ENCODE assay signal across 11 mouse cellular contexts in genomic region chr12:8339591-8340319, GRCm38 (mm10). TPM values are rescaled to one million over a fixed set of nuclear protein-coding genes. Genes with fewer than 3 reads are reported as not detected.
DNase-seq lines count a peak whose midpoint lies in the region; ATAC-seq and TF ChIP-seq lines count a peak whose summit lies in the region.
"Had no signal": no experiment of that assay in that cellular context is flagged by ENCODE, and none has a peak within 500 bp of the region (broad histone marks: within the 10 kb centered on the region; RNA-seq: fewer than 3 reads in every experiment).

No protein-coding gene starts in this region.

- H3K27ac ChIP-seq in kidney, embryonic 16.5 days (ENCODE audit: low read length): no peak overlapping the region
- peak overlapping the region; percentile 52 for H3K27ac ChIP-seq in midbrain, embryonic 12.5 days (replicated peaks)
- H3K27ac ChIP-seq in midbrain, postnatal 0 days (ENCODE audit: low read depth, low read length): no peak overlapping the region
- no peak overlapping the region for H3K27ac ChIP-seq in hindbrain, embryonic 14.5 days

- no peak for TF ChIP-seq CTCF in midbrain, postnatal 0 days (IDR thresholded peaks at IDR 0.05)

- H3K9ac ChIP-seq in kidney, embryonic 16.5 days (replicated peaks; ENCODE audit: low read length): no peak overlapping the region
- 0 out of 2 replicates have a peak overlapping the region, but pooled peaks have one; percentile 24 for H3K9ac ChIP-seq in midbrain, embryonic 12.5 days (replicated peaks)
- no peak overlapping the region for H3K9ac ChIP-seq in midbrain, postnatal 0 days (replicated peaks; ENCODE audit: low read length, poor library complexity, severe bottlenecking)
- 0 out of 2 replicates have a peak overlapping the region, but pooled peaks have one; percentile 8 for H3K9ac ChIP-seq in hindbrain, embryonic 14.5 days
- H3K9ac ChIP-seq: liver, postnatal 0 days had no signal

- no peak overlapping the region for H3K4me2 ChIP-seq in kidney, embryonic 16.5 days (replicated peaks; ENCODE audit: low read depth, low read length)
- no peak overlapping the region for H3K4me2 ChIP-seq in midbrain, embryonic 12.5 days (replicated peaks)
- no peak overlapping the region for H3K4me2 ChIP-seq in midbrain, postnatal 0 days (ENCODE audit: low read depth, low read length, poor library complexity, severe bottlenecking)
- H3K4me2 ChIP-seq in hindbrain, embryonic 14.5 days (replicated peaks): no peak overlapping the region

- 45% methylated on average over 13 of the region's 13 CpGs for WGBS in kidney, embryonic 16.5 days
- 22% methylated on average over 13 of the region's 13 CpGs for WGBS in midbrain, embryonic 12.5 days
- 33% methylated on average over 13 of the region's 13 CpGs for WGBS in midbrain, postnatal 0 days
- WGBS in hindbrain, embryonic 14.5 days: 19% methylated on average over 13 of the region's 13 CpGs

- H3K36me3 ChIP-seq in kidney, embryonic 16.5 days (ENCODE audit: insufficient read depth, low read length): peaks cover 20% of the 10 kb centered on the region
- peaks cover 12% of the 10 kb centered on the region for H3K36me3 ChIP-seq in midbrain, embryonic 12.5 days
- H3K36me3 ChIP-seq in midbrain, postnatal 0 days (ENCODE audit: insufficient read depth, low read length): peaks cover 43% of the 10 kb centered on the region
- H3K36me3 ChIP-seq in hindbrain, embryonic 14.5 days (replicated peaks; ENCODE audit: control insufficient read depth, insufficient read depth): peaks cover 42% of the 10 kb centered on the region; the same call in 1 of the 2 replicates

- no peak overlapping the region for H3K4me3 ChIP-seq in kidney, embryonic 16.5 days (ENCODE audit: low read length)
- no peak overlapping the region for H3K4me3 ChIP-seq in midbrain, embryonic 12.5 days
- H3K4me3 ChIP-seq in midbrain, postnatal 0 days (ENCODE audit: low read depth, low read length): no peak overlapping the region
- no peak overlapping the region for H3K4me3 ChIP-seq in hindbrain, embryonic 14.5 days (replicated peaks; ENCODE audit: low read length)

- no peaks in the 10 kb centered on the region for H3K27me3 ChIP-seq in kidney, embryonic 16.5 days (ENCODE audit: insufficient read depth, low read length)
- H3K27me3 ChIP-seq in midbrain, embryonic 12.5 days: no peaks in the 10 kb centered on the region
- no peaks in the 10 kb centered on the region for H3K27me3 ChIP-seq in midbrain, postnatal 0 days (ENCODE audit: insufficient read depth, low read length)
- H3K27me3 ChIP-seq in hindbrain, embryonic 14.5 days (ENCODE audit: control insufficient read depth, insufficient read depth, low read length): no peaks in the 10 kb centered on the region

- H3K4me1 ChIP-seq in kidney, embryonic 16.5 days (ENCODE audit: insufficient read depth, low read length): peaks cover 11% of the 10 kb centered on the region
- peaks cover 27% of the 10 kb centered on the region for H3K4me1 ChIP-seq in midbrain, embryonic 12.5 days
- no peaks in the 10 kb centered on the region for H3K4me1 ChIP-seq in midbrain, postnatal 0 days (ENCODE audit: insufficient read depth, low read length)
- H3K4me1 ChIP-seq in hindbrain, embryonic 14.5 days (replicated peaks; ENCODE audit: control insufficient read depth, insufficient read depth, low read length): peaks cover 15% of the 10 kb centered on the region; the same call in 1 of the 2 replicates

- peak; percentile 49; the same call in 1 of the 2 replicates for ATAC-seq in kidney, embryonic 16.5 days (ENCODE audit: low FRiP score, low TSS enrichment)
- peak; percentile 80 for ATAC-seq in midbrain, embryonic 12.5 days (ENCODE audit: low FRiP score, low read depth)
- ATAC-seq in midbrain, postnatal 0 days (ENCODE audit: low FRiP score): no peak
- ATAC-seq in hindbrain, embryonic 14.5 days (ENCODE audit: low FRiP score): no peak
- ATAC-seq in erythroblast, adult 5-6 weeks (replicated peaks; ENCODE audit: low FRiP score, poor library complexity, severe bottlenecking): no peak
- ATAC-seq: liver, postnatal 0 days had no signal

- no peaks in the 10 kb centered on the region for H3K9me3 ChIP-seq in kidney, embryonic 16.5 days (ENCODE audit: low read length)
- H3K9me3 ChIP-seq in midbrain, embryonic 12.5 days: no peaks in the 10 kb centered on the region
- no peaks in the 10 kb centered on the region for H3K9me3 ChIP-seq in midbrain, postnatal 0 days (ENCODE audit: low read length)
- H3K9me3 ChIP-seq in hindbrain, embryonic 14.5 days (ENCODE audit: control insufficient read depth, low read length): no peaks in the 10 kb centered on the region

- no peak for DNase-seq in kidney, adult 8-10 months
- no peak for DNase-seq in midbrain, postnatal 0 days (ENCODE audit: low spot score)
- no peak for DNase-seq in hindbrain, embryonic 14.5 days (ENCODE audit: low spot score)
- no peak for DNase-seq in spleen, postnatal 10 days (ENCODE audit: low spot score in 2 of 2)
- DNase-seq: cerebellum, postnatal 10 days; heart, adult 11 months; liver, postnatal 0 days; right cerebral cortex, postnatal 4 days had no signal

RNA-seq across cellular contexts. Expression of gene Hs1bp3, which starts 26.5 kb away (rescaled TPM):
- 20.0 and 20.8 TPM in 2 replicates for polyA plus RNA-seq in kidney, embryonic 16.5 days (2015; fragmentation: Nextera tagmentation; extraction: Ambion mirVana)
- 11.3 and 11.4 TPM in 2 replicates for polyA plus RNA-seq in midbrain, embryonic 12.5 days (2016; fragmentation: Nextera tagmentation; extraction: Ambion mirVana)
- total RNA-seq in midbrain, postnatal 0 days (2014; rRNA removed): 5.9 and 8.3 TPM in 2 replicates
- 5.1 and 5.4 TPM in 2 replicates for polyA plus RNA-seq in midbrain, postnatal 0 days (2015; fragmentation: Nextera tagmentation; extraction: Ambion mirVana)
- 5.9 and 6.2 TPM in 2 replicates for polyA plus RNA-seq in hindbrain, embryonic 14.5 days (2014; fragmentation: Nextera tagmentation; extraction: Ambion mirVana)
- total RNA-seq in erythroblast, adult 5-6 weeks (2015; ENCODE audit: low replicate concordance): 1.5 TPM in 1 of 2 replicates, not detected in the other
- 1.1 and 1.8 TPM in 2 replicates for total RNA-seq in erythroblast, adult 5-6 weeks (2017; ENCODE audit: low replicate concordance)

RNA-seq across cellular contexts. Expression of gene Gdf7, which starts 38.0 kb away (rescaled TPM):
- 1.0 and 1.1 TPM in 2 replicates for polyA plus RNA-seq in kidney, embryonic 16.5 days (2015; fragmentation: Nextera tagmentation; extraction: Ambion mirVana)
- polyA plus RNA-seq in midbrain, embryonic 12.5 days (2016; fragmentation: Nextera tagmentation; extraction: Ambion mirVana): 0.74 and 1.2 TPM in 2 replicates
- total RNA-seq in midbrain, postnatal 0 days (2014; rRNA removed): 4.7 TPM in 1 of 2 replicates, not detected in the other
- polyA plus RNA-seq in midbrain, postnatal 0 days (2015; fragmentation: Nextera tagmentation; extraction: Ambion mirVana): 0.11 and 0.12 TPM in 2 replicates
- polyA plus RNA-seq in hindbrain, embryonic 14.5 days (2014; fragmentation: Nextera tagmentation; extraction: Ambion mirVana): 0.14 and 0.67 TPM in 2 replicates
- not detected in 2 replicates for total RNA-seq in erythroblast, adult 5-6 weeks (2015; ENCODE audit: low replicate concordance)
- total RNA-seq in erythroblast, adult 5-6 weeks (2017; ENCODE audit: low replicate concordance): not detected in 2 replicates
- polyA plus RNA-seq: liver, postnatal 0 days had no signal

Comparison
In these comparisons a context has a peak if more than half of its experiments do, and no peak if none do; other contexts are left out.
1. ATAC-seq: peak in kidney, embryonic 16.5 days (single experiment) and midbrain, embryonic 12.5 days (single experiment); none in midbrain, postnatal 0 days (single experiment), hindbrain, embryonic 14.5 days (single experiment) and erythroblast, adult 5-6 weeks (single experiment).
2. H3K9ac ChIP-seq: peak in midbrain, embryonic 12.5 days (single experiment) and hindbrain, embryonic 14.5 days (single experiment); none in kidney, embryonic 16.5 days (single experiment) and midbrain, postnatal 0 days (single experiment).